Mouse (Mus musculus) ES-E14 (cell line): ENCODE measurements around the gene Emp2. TPM values are rescaled to one million over a fixed set of nuclear protein-coding genes. Genes with fewer than 3 reads are reported as not detected.

Experiments
- DNase-seq: peaks from one replicate; pipeline ENCODE4 v3.0.0-alpha.2; 2013; ENCODE audit warnings: low read depth, low spot score
- H3K27ac ChIP-seq: 2 replicates; pipeline ENCODE4 v1.5.1; 2012; ENCODE audit warnings: low read depth, mild to moderate bottlenecking, low read length, moderate library complexity, mixed read lengths; ENCODE audit not compliant: poor library complexity, insufficient read depth, severe bottlenecking
- H3K36me3 ChIP-seq: 2 replicates; pipeline ENCODE4 v1.6.1; 2012; ENCODE audit warnings: mild to moderate bottlenecking, low read length, moderate library complexity, mixed read lengths; ENCODE audit not compliant: control insufficient read depth, poor library complexity, insufficient read depth, severe bottlenecking
- H3K4me1 ChIP-seq, 2 experiments: fragments of 150-350 bp in 1 of 2; sonication (generic) in 1 of 2; 2 replicates each; pipeline ENCODE4 v1.6.1; 2012; ENCODE audit warnings: low read length in 2 of 2, mild to moderate bottlenecking in 1 of 2, mixed read lengths in 1 of 2; ENCODE audit not compliant: control insufficient read depth in 2 of 2, insufficient read depth in 2 of 2, poor library complexity in 1 of 2
- H3K4me3 ChIP-seq, 2 experiments: fragments of 150-350 bp in 1 of 2; sonication (generic) in 1 of 2; 2 replicates each; pipeline ENCODE4 v1.5.1; 2012; ENCODE audit warnings: low read length in 2 of 2, low read depth in 1 of 2, mild to moderate bottlenecking in 1 of 2, mixed read lengths in 1 of 2; ENCODE audit not compliant: insufficient read depth in 1 of 2, poor library complexity in 1 of 2, severe bottlenecking in 1 of 2
- H3K9ac ChIP-seq: 2 replicates; pipeline ENCODE4 v1.6.1; 2012; ENCODE audit warnings: low read depth, mild to moderate bottlenecking, low read length, mixed read lengths; ENCODE audit not compliant: poor library complexity, insufficient read depth, severe bottlenecking
- H3K9me3 ChIP-seq: fragments of 150-350 bp; sonication (generic); 2 replicates; pipeline ENCODE4 v1.6.1; 2012; ENCODE audit warnings: low read depth, mild to moderate bottlenecking, low read length; ENCODE audit not compliant: control insufficient read depth, insufficient read depth
- CHD2 ChIP-seq: IDR thresholded peaks from 2 replicates; pipeline ENCODE4 v1.6.1; 2014; ENCODE audit warnings: mild to moderate bottlenecking, low read depth, low read length, inconsistent platforms
- HCFC1 ChIP-seq: IDR thresholded peaks from 2 replicates; pipeline ENCODE4 v1.6.1; 2012; ENCODE audit warnings: low read length, inconsistent platforms, borderline replicate concordance; ENCODE audit not compliant: insufficient read depth
- MAFK ChIP-seq: IDR thresholded peaks from 2 replicates; pipeline ENCODE4 v1.6.1; 2014; ENCODE audit warnings: mild to moderate bottlenecking, low read depth, low read length, inconsistent platforms; ENCODE audit not compliant: insufficient read depth
- ZC3H11A ChIP-seq: IDR thresholded peaks from 2 replicates; pipeline ENCODE4 v1.6.1; 2012; ENCODE audit warnings: low read depth, mild to moderate bottlenecking, inconsistent platforms, low read length, borderline replicate concordance
- ZNF384 ChIP-seq: IDR thresholded peaks from 2 replicates; pipeline ENCODE4 v1.6.1; 2012; ENCODE audit warnings: low read depth, low read length, inconsistent platforms
- in situ Hi-C, 2 experiments: fragments of 600-800 bp; cut with MboI; formaldehyde crosslinking; loops; one replicate each; pipeline ENCODE4 v1.15.1; 2025; ENCODE audit warnings: low sequenced_read_pairs in 2 of 2, inconsistent platforms in 1 of 2; ENCODE audit not compliant: unreplicated experiment in 2 of 2
- total RNA-seq: library from RNA; depleted of rRNA; stranded (reverse); fragments of 300-350 nt; gene quantifications from 2 replicates; pipeline ENCODE4 v1.2.3, GENCODE M21; 2012

The Emp2 gene
- total RNA-seq, 1 experiment: 2.8 TPM

DNA sequence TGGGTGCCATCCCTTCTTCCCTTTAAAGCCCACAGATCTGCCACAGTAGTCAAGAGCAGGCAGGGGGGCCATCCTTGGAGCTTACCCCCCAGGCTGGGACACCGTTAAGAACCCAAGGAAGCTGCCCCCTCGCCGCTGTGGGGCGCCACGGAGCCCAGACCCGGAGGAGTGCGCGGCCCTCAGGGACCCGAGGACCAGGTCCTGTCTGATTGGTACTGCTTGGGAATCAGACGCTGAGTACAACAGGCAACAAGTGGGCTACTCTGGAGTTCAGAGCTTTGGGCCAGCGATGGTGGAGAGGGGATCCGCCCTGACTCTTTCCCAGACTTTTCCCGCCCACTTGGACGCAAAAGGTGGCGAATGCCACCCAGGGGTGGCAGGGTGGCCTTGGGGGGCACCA is 542 bp downstream of the Emp2 start:
- Histone ChIP-seq H3K27ac (no peak overlapping the region), H3K4me1 (peaks cover 2 to 5% of the 10 kb centered on the region in 2 experiments; a peak in 1 of 4 replicates)
- DNase-seq: no peak

DNA sequence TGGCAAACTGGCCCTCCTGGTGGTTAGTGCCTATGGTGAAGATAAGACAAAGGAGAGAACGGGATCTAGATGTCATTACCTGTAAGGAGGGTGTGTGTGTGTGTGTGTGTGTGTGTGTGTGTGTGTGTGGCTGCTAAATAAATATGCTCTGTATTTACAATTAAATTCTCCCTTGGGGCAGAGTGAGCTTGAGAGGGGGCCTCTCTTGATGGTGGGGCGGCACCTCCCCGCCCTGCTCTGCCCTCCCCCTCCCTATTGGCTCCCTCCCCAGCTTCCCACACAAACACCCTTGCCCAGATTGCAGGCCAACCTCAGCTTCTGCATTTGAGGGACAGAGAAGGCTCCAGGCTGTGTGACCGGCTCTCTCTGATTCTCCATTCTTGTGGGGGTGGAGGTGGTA is 1.8 kb downstream of the Emp2 start:
- in situ Hi-C loops: no loop called here
- no peak overlapping the region for H3K4me3 ChIP-seq

More for the DNA sequence above, 542 bp downstream of the Emp2 start:
- H3K4me3 ChIP-seq: peak overlapping the region; percentile 58 to 77
- in situ Hi-C loops: no loop called here
- peak overlapping the region; percentile 21; the same call in 1 of the 2 replicates for H3K9ac ChIP-seq
- H3K9me3 ChIP-seq: no peaks in the 10 kb centered on the region
- H3K36me3 ChIP-seq: no peaks in the 10 kb centered on the region
- no peak for TF ChIP-seq MAFK
- no peak for TF ChIP-seq HCFC1
- no peak for TF ChIP-seq ZC3H11A
- TF ChIP-seq CHD2: no peak
- no peak for TF ChIP-seq ZNF384

DNA sequence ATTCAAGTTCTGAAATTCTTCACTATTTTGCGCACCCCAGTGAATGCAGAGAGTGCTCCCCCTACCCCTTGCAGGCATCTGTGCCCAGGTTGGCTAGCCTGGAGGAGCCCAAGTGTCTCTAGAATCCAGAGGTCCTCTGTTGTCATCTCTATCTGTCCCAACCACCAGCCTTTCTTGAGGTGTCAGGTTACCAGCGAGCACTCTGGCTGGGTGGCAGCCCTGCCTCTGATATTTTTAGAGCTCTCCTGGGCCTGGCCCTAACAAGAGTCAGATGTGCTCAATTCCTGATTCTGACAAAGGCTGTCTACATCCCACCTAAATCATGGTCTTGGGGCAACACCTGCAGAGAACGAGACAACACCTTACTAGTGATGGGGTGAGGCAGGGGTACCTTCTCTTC is 2.7 kb downstream of the Emp2 start:
- Histone ChIP-seq H3K36me3 (no peaks in the 10 kb centered on the region), H3K9me3 (no peaks in the 10 kb centered on the region), H3K4me3 (no peak overlapping the region), H3K4me1 (no peaks in the 10 kb centered on the region), H3K27ac (no peak overlapping the region), H3K9ac (no peak overlapping the region)
- in situ Hi-C loops: no loop called here
- no peak for TF ChIP-seq CHD2
- DNase-seq: no peak

More for the DNA sequence above, 1.8 kb downstream of the Emp2 start:
- no peak for DNase-seq
- TF ChIP-seq ZC3H11A (no peak), MAFK (no peak), ZNF384 (no peak), HCFC1 (no peak), CHD2 (no peak)
- Histone ChIP-seq H3K9me3 (no peaks in the 10 kb centered on the region), H3K27ac (no peak overlapping the region), H3K36me3 (no peaks in the 10 kb centered on the region), H3K9ac (no peak overlapping the region), H3K4me1 (no peaks in the 10 kb centered on the region)

DNA sequence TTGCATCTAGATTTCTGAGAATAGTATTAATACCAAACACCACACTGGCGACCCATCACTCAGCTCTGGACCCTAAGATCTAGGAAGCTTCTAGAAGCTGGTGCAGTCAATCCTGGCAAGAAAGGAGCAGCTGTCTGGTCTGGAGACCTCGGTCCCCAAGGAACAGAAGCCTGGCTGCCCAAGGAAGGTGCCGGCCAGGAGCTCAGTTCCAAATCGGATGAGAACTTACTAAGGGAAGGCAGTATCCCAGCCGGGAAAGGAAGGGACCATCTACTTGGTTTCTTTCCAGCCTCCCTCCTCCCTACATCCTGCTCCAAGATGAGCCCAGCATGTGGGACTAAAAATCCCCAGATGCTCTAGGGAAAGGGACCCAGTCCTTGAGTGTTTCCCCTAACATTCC is 3.3 kb downstream of the Emp2 start:
- DNase-seq: no peak
- TF ChIP-seq MAFK (no peak), ZC3H11A (no peak), ZNF384 (no peak), CHD2 (no peak), HCFC1 (no peak)
- in situ Hi-C loops: no loop called here

DNA sequence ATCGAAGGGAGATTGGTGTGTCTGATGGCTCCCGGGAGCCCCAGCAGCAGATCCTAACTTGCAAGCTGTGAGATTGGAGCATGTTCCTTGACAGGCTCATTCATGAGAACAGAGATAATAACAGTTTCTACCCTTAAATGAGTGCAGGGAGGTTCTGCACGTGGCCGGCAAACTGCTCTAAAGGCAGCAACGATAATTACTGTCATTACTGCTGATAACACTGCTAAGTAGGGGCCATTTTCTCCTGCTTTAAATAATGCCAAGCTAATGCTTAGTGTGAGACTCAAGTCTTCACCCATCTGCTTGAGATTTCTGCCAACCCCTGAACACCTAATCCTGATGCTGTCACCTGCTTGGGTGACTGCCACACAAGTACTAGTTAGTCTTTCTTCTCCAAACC is 6.4 kb downstream of the Emp2 start:
- H3K4me3 ChIP-seq: no peak overlapping the region
- no peaks in the 10 kb centered on the region for H3K36me3 ChIP-seq
- in situ Hi-C loops: no loop called here
- no peak for DNase-seq
- no peak overlapping the region for H3K9ac ChIP-seq
- TF ChIP-seq MAFK (no peak), CHD2 (no peak), ZNF384 (no peak), HCFC1 (no peak)
- H3K4me1 ChIP-seq: no peaks in the 10 kb centered on the region
- H3K9me3 ChIP-seq: no peaks in the 10 kb centered on the region
- H3K27ac ChIP-seq: no peak overlapping the region

More for the DNA sequence above, 3.3 kb downstream of the Emp2 start:
- no peaks in the 10 kb centered on the region for H3K9me3 ChIP-seq
- H3K4me1 ChIP-seq: no peaks in the 10 kb centered on the region
- H3K4me3 ChIP-seq: no peak overlapping the region
- H3K9ac ChIP-seq: no peak overlapping the region
- no peaks in the 10 kb centered on the region for H3K36me3 ChIP-seq
- no peak overlapping the region for H3K27ac ChIP-seq
